Mouse (Mus musculus): ENCODE measurements around the gene Thra.

DNA sequence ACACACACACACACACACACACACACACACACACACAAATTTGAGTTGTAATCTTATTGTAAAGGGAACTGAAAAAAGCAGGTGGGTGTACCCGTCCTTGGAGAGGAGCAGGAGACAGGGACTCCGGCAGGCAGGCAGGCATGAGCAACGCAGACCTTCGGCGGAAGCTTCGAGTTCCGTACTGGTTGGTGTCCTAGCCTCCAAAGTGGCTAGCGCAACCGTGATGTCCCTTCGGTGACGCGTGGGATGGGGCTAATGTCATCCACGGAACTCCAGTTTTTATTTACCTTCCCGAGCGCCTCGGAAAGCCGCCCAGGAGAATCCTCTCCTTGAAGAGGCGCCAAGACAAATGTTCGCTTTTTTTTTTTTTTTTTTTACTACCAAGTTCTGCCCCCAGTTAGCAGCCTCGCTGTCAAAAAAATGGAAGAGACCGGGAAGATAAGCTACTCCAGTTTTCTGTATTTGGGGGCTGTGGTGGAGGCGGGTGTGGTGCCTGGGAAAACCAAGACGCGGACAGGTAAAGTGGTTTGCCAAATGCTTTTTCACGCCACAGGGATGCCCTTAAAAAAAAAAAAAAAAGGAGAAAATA lies 48.9 kb downstream of the Thra start:
- no peak for TF ChIP-seq POLR2A (IDR thresholded peaks at IDR 0.05; ENCODE audit: low read depth, low read length)
- TF ChIP-seq CTCF (IDR thresholded peaks at IDR 0.05; ENCODE audit: extremely low read depth, insufficient read depth, insufficient read length, insufficient replicate concordance) = no peak

All from spleen, adult 2 months (tissue).